Mouse (Mus musculus): Measurements from ENCODE around the gene Retreg1. TPM values are rescaled to one million over a fixed set of nuclear protein-coding genes. Genes with fewer than 3 reads are reported as not detected.

Gene Retreg1
- 6.4 and 8.6 TPM in 2 replicates for polyA plus RNA-seq (2012)

DNA sequence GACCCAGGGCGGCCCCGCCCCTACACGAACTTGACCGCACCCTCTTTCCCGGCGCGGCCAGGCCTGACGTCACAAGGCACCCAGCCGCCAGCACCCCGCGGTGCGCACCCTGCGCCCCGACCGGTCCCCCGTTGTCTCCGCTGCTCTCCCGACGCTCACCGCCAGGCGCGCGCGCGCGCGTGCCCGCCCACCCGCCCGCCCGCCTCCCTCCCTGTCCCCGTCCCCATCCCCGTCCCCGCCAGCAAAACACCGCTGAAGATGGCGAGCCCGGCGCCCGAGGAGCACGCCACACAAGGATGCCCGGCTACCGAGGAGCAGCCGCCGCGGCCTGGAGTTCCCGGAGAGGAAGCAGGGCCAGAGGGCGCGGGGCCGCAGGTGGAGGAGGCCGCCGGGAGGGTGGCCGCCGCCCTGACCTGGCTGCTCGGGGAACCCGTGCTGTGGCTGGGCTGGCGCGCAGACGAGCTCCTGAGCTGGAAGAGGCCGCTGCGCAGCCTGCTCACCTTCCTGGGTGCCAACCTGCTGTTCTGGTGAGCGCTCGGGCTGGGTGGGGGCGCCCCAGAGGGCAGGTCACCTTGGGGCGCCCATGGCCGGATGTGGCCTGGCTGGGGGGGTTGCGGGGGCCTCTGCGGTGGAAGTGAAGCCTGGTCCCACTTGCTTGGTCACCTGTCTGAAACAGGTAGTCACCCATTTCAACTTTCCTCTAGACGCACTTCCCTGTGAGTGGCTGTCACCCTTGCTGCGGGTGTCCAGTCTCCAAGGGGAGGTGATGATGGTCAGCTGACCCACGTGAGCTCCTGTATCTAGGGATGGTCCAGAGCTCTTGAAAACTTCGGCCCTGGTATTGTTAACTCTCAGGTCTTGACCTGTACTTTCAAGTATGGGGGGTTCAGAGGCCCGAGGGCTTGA lies at the start of gene Retreg1:
Retreg1 (plus strand) TSS at position 95 of the 906 bp plus-strand sequence.

GRCm38 (mm10) chr15:25984067-25984733 lies 141.2 kb downstream of the Retreg1 start, which contains the start of gene Zfp622:
Gene Zfp622, plus strand, starts transcription at chr15:25984366.

Other genes starting within 250 kb of the Retreg1 start
- 5.5 and 7.3 TPM in 2 replicates for gene Myo10, start 220.7 kb upstream of the Retreg1 start, polyA plus RNA-seq (2012)
- 82.5 and 112 TPM in 2 replicates for gene Zfp622, start 141.2 kb downstream of the Retreg1 start, polyA plus RNA-seq (2012)

All from megakaryocyte-erythroid progenitor cell, adult 5 weeks (primary cell).